Mouse (Mus musculus): Measurements from ENCODE around the gene Gm17660. TPM values are rescaled to one million over a fixed set of nuclear protein-coding genes. Genes with fewer than 3 reads are reported as not detected.

Gene Gm17660
- polyA plus RNA-seq, 1 experiment from 2014 or later, result not detected

GRCm38 (mm10) chr5:104058021-104058420 lies 19.4 kb downstream of the Gm17660 start:
- WGBS (ENCODE audit: insufficient replicate concordance), result 63% methylated on average over 15 of the region's 15 CpGs
- TF ChIP-seq CTCF (IDR thresholded peaks at IDR 0.05; ENCODE audit: low read depth), result peak; percentile 82
- no peak for TF ChIP-seq EP300 (IDR thresholded peaks at IDR 0.05; ENCODE audit: low read depth)
- H3K27ac ChIP-seq (ENCODE audit: low read depth), result no peak overlapping the region
- no peak overlapping the region for H3K4me2 ChIP-seq (ENCODE audit: low read depth, low read length)
- peaks cover 46% of the 10 kb centered on the region for H3K36me3 ChIP-seq (replicated peaks; ENCODE audit: insufficient read depth, low read length)
- H3K4me1 ChIP-seq (ENCODE audit: insufficient read depth), result peaks cover 14% of the 10 kb centered on the region
- no peak overlapping the region for H3K9ac ChIP-seq (replicated peaks)
- DNase-seq, result peak; percentile 72
- no peak overlapping the region for H3K4me3 ChIP-seq (ENCODE audit: low read depth, low read length)
- no peaks in the 10 kb centered on the region for H3K9me3 ChIP-seq (ENCODE audit: low read length)
- ATAC-seq, result no peak
- H3K27me3 ChIP-seq (ENCODE audit: insufficient read depth, low read length), result no peaks in the 10 kb centered on the region

- 85% methylated on average over 7 of the region's 7 CpGs for whole genome bisulfite sequencing (ENCODE audit: insufficient replicate concordance)
- Histone ChIP-seq H3K4me2 (ENCODE audit: low read depth, low read length) (no peak overlapping the region), H3K27ac (ENCODE audit: low read depth) (no peak overlapping the region), H3K4me3 (ENCODE audit: low read depth, low read length) (no peak overlapping the region), H3K27me3 (ENCODE audit: insufficient read depth, low read length) (no peaks in the 10 kb centered on the region), H3K9me3 (ENCODE audit: low read length) (no peaks in the 10 kb centered on the region), H3K9ac (replicated peaks) (no peak overlapping the region), H3K4me1 (ENCODE audit: insufficient read depth) (peaks cover 7% of the 10 kb centered on the region), H3K36me3 (replicated peaks; ENCODE audit: insufficient read depth, low read length) (peaks cover 46% of the 10 kb centered on the region)
- TF ChIP-seq EP300 (IDR thresholded peaks at IDR 0.05; ENCODE audit: low read depth) (no peak), CTCF (IDR thresholded peaks at IDR 0.05; ENCODE audit: low read depth) (no peak)
- no peak for ATAC-seq
- DNase-seq, result no peak
These were observed 21.1 kb downstream of the Gm17660 start for GRCm38 (mm10) chr5:104056295-104056694.

GRCm38 (mm10) chr5:104055816-104056215 lies 21.6 kb downstream of the Gm17660 start:
- Histone ChIP-seq H3K4me2 (ENCODE audit: low read depth, low read length) (no peak overlapping the region), H3K4me1 (ENCODE audit: insufficient read depth) (peaks cover 7% of the 10 kb centered on the region), H3K4me3 (ENCODE audit: low read depth, low read length) (no peak overlapping the region), H3K9me3 (ENCODE audit: low read length) (no peaks in the 10 kb centered on the region), H3K27me3 (ENCODE audit: insufficient read depth, low read length) (no peaks in the 10 kb centered on the region), H3K9ac (replicated peaks) (no peak overlapping the region), H3K36me3 (replicated peaks; ENCODE audit: insufficient read depth, low read length) (peaks cover 49% of the 10 kb centered on the region), H3K27ac (ENCODE audit: low read depth) (no peak overlapping the region)
- DNase-seq, result no peak
- 56% methylated on average over 4 of the region's 4 CpGs for WGBS (ENCODE audit: insufficient replicate concordance)
- TF ChIP-seq EP300 (IDR thresholded peaks at IDR 0.05; ENCODE audit: low read depth), result no peak
- TF ChIP-seq CTCF (IDR thresholded peaks at IDR 0.05; ENCODE audit: low read depth), result no peak
- ATAC-seq, result no peak

DNA sequence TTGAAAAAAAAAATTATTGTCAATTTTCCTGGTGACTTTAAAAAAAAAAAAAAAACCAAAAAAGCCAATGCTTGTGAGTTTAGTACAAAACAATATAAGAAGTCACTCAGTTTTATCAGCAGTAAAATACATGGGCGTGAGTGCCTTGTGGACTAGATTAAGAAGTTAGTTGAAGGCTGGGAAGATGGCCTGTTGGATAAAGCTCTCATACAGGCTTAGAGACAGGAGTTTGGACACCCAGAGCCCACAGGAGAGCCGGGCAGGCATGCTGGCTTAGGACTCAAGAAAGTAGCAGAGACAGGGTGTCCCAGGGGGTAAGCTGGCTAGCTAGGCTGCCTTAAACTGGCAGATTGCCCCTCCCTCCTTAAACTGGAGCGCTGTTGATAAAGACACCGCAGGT lies 22.5 kb downstream of the Gm17660 start:
- peak overlapping the region; percentile 40; the same call in 1 of the 2 replicates for H3K27ac ChIP-seq (ENCODE audit: low read depth)
- ATAC-seq, result peak; percentile 72

GRCm38 (mm10) chr5:104052956-104053355 lies 24.5 kb downstream of the Gm17660 start:
- peak; percentile 68 for ATAC-seq
- Histone ChIP-seq H3K27ac (ENCODE audit: low read depth) (no peak overlapping the region), H3K4me2 (ENCODE audit: low read depth, low read length) (no peak overlapping the region), H3K9ac (replicated peaks) (no peak overlapping the region), H3K27me3 (ENCODE audit: insufficient read depth, low read length) (no peaks in the 10 kb centered on the region), H3K9me3 (ENCODE audit: low read length) (no peaks in the 10 kb centered on the region), H3K4me3 (ENCODE audit: low read depth, low read length) (no peak overlapping the region), H3K4me1 (ENCODE audit: insufficient read depth) (peaks cover 12% of the 10 kb centered on the region), H3K36me3 (replicated peaks; ENCODE audit: insufficient read depth, low read length) (peaks cover 27% of the 10 kb centered on the region)
- peak; percentile 69 for DNase-seq
- WGBS (ENCODE audit: insufficient replicate concordance), result 49% methylated on average over 8 of the region's 8 CpGs
- TF ChIP-seq CTCF (IDR thresholded peaks at IDR 0.05; ENCODE audit: low read depth) (peak; percentile 75), EP300 (IDR thresholded peaks at IDR 0.05; ENCODE audit: low read depth) (no peak)

More for the DNA sequence above, 22.5 kb downstream of the Gm17660 start:
- Histone ChIP-seq H3K27me3 (ENCODE audit: insufficient read depth, low read length) (no peaks in the 10 kb centered on the region), H3K36me3 (replicated peaks; ENCODE audit: insufficient read depth, low read length) (peaks cover 45% of the 10 kb centered on the region), H3K4me2 (ENCODE audit: low read depth, low read length) (0 out of 2 replicates have a peak overlapping the region, but pooled peaks have one; percentile 0), H3K9ac (replicated peaks) (no peak overlapping the region), H3K4me3 (ENCODE audit: low read depth, low read length) (no peak overlapping the region), H3K4me1 (ENCODE audit: insufficient read depth) (peaks cover 7% of the 10 kb centered on the region), H3K9me3 (ENCODE audit: low read length) (no peaks in the 10 kb centered on the region)
- TF ChIP-seq EP300 (IDR thresholded peaks at IDR 0.05; ENCODE audit: low read depth), result peak; percentile 90
- no peak for TF ChIP-seq CTCF (IDR thresholded peaks at IDR 0.05; ENCODE audit: low read depth)
- DNase-seq, result peak; percentile 23
- WGBS (ENCODE audit: insufficient replicate concordance), result 65% methylated on average over 4 of the region's 4 CpGs

GRCm38 (mm10) chr5:104048139-104048538 lies 29.3 kb downstream of the Gm17660 start:
- H3K4me3 ChIP-seq (ENCODE audit: low read depth, low read length), result peak overlapping the region; percentile 81
- DNase-seq (no peak), ATAC-seq (no peak)
- peak overlapping the region; percentile 93 for H3K9ac ChIP-seq (replicated peaks)
- H3K9me3 ChIP-seq (ENCODE audit: low read length), result no peaks in the 10 kb centered on the region
- peaks cover 19% of the 10 kb centered on the region for H3K36me3 ChIP-seq (replicated peaks; ENCODE audit: insufficient read depth, low read length)
- 32% methylated on average over 4 of the region's 4 CpGs for WGBS (ENCODE audit: insufficient replicate concordance)
- H3K4me1 ChIP-seq (ENCODE audit: insufficient read depth), result peaks cover 15% of the 10 kb centered on the region
- H3K4me2 ChIP-seq (ENCODE audit: low read depth, low read length), result peak overlapping the region; percentile 76
- H3K27ac ChIP-seq (ENCODE audit: low read depth), result peak overlapping the region; percentile 92
- no peaks in the 10 kb centered on the region for H3K27me3 ChIP-seq (ENCODE audit: insufficient read depth, low read length)
- TF ChIP-seq EP300 (IDR thresholded peaks at IDR 0.05; ENCODE audit: low read depth), result no peak
- peak; percentile 54 for TF ChIP-seq CTCF (IDR thresholded peaks at IDR 0.05; ENCODE audit: low read depth)
